Mouse (Mus musculus) cortical plate, adult 2 months (tissue): ENCODE data around the gene Itga5.

Experiments used
- CTCF ChIP-seq: fragments of 200-500 bp; IDR thresholded peaks from 2 replicates; pipeline ENCODE4 v1.5.1; 2011; ENCODE audit warnings: mild to moderate bottlenecking, control low read depth, low read length; ENCODE audit not compliant: insufficient read depth; ENCODE audit errors: extremely low read depth
- POLR2A ChIP-seq: fragments of 200-500 bp; IDR thresholded peaks from 2 replicates; pipeline ENCODE4 v1.6.1; 2011; ENCODE audit warnings: mild to moderate bottlenecking, low read length, control low read depth; ENCODE audit not compliant: insufficient read depth; ENCODE audit errors: extremely low read depth

DNA sequence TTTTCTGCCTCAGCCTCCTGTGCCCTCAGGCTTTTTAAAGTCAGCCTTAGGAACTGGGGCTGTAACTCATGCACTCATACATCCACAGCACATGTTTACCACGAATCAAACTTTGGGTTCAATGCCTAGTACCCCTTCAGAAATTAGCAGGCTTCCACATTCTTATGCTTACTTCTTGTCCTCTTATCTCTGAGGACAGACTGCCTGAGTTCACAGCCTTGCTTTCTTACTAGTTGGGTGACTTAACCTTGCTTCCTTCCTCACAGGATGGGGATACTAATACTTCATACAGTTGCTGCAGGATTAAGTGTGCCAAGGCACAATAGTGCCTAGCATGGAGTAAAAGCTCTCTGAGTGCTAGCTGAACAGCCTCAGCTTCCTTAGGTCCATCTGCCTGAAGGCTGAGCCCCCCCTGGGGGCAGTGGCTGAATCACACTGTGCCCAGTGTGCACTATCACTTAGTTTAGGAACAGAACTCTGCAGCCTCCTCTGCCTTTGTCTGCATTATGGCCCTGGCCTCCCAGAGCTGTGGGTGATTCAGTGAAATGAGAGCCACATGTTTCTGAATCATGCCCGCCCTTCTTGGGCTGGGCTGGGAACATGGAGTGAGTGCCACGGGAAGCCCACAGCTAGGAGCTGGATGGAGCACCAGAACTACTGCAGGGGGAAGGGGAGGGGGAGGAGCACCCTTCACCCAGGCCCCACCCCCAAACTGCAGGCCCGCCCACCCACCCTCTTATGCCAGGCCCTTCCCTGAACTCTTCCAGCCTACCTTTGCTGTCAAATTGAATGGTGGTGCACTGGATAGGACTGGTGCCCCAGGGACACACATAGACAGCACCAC lies 8.1 kb downstream of the Itga5 start:
- TF ChIP-seq CTCF: no peak
- no peak for TF ChIP-seq POLR2A
